Mouse (Mus musculus): ENCODE measurements around the gene Homer1. TPM values are rescaled to one million over a fixed set of nuclear protein-coding genes. Genes with fewer than 3 reads are reported as not detected.

Gene Homer1
- polyA plus RNA-seq, 1 experiment = not detected

- Histone ChIP-seq H3K4me1 (ENCODE audit: control insufficient read depth, insufficient read depth, low read length) (no peaks in the 10 kb centered on the region), H3K27ac (ENCODE audit: insufficient read depth, low read depth, low read length) (no peak overlapping the region), H3K4me3 (ENCODE audit: insufficient read depth, low read depth, low read length) (no peak overlapping the region)
- 18% methylated on average over 1 of the region's 1 CpGs for WGBS
- no peak for TF ChIP-seq CTCF (IDR thresholded peaks at IDR 0.05; ENCODE audit: insufficient read depth, low read depth, low read length)
- TF ChIP-seq POLR2A (IDR thresholded peaks at IDR 0.05; ENCODE audit: insufficient read depth, low read depth, low read length) = no peak
These were observed 81.9 kb downstream of the Homer1 start for GRCm38 (mm10) chr13:93381301-93381700.

DNA sequence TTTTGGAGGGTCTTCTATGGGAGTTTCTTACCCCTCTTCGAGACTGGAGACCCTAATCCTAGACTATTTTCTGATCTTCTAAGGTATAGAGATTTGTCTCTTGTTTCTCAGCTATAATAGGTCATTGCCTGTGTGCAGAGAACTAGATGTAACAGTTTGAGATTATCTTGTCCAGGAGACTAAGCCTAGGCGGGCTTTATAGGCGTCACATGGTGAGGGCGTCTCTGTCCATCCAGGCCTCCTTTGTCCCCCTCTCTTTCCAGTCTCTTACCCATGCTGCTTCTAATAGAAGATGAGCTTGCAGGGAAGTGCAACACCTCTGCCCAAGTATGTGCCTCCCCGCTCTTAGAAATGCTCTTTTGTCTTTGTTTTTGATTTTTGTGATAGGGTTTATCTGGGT lies 83.7 kb downstream of the Homer1 start:
- H3K4me3 ChIP-seq (ENCODE audit: insufficient read depth, low read depth, low read length) = no peak overlapping the region
- no peaks in the 10 kb centered on the region for H3K4me1 ChIP-seq (ENCODE audit: control insufficient read depth, insufficient read depth, low read length)
- TF ChIP-seq CTCF (IDR thresholded peaks at IDR 0.05; ENCODE audit: insufficient read depth, low read depth, low read length) (no peak), POLR2A (IDR thresholded peaks at IDR 0.05; ENCODE audit: insufficient read depth, low read depth, low read length) (no peak)
- 98% methylated on average over 5 of the region's 5 CpGs for WGBS
- no peak overlapping the region for H3K27ac ChIP-seq (ENCODE audit: insufficient read depth, low read depth, low read length)

DNA sequence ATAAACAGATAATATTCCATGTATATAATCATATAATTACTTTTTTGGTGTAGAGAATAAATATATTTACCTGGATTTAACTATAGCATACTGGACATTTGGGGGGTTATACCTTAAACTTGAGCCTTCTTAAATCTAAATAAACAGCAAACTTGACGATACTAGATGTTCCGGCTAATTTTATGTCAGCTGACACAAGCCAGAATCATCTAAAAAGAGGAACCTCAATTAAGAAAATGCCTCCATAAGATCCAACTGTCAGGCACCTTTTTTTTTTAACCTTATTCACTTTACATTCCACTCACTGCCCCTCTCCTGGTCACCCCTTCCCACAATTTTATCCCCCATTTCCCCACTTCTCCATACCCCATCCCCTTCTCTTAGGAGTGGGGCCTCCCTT lies 84.2 kb downstream of the Homer1 start:
- WGBS = 91% methylated on average over 2 of the region's 2 CpGs
- no peak for TF ChIP-seq CTCF (IDR thresholded peaks at IDR 0.05; ENCODE audit: insufficient read depth, low read depth, low read length)
- no peak for TF ChIP-seq POLR2A (IDR thresholded peaks at IDR 0.05; ENCODE audit: insufficient read depth, low read depth, low read length)

GRCm38 (mm10) chr13:93384481-93384880 lies 85.0 kb downstream of the Homer1 start:
- WGBS = 86% methylated on average over 1 of the region's 1 CpGs
- Histone ChIP-seq H3K4me1 (ENCODE audit: control insufficient read depth, insufficient read depth, low read length) (no peaks in the 10 kb centered on the region), H3K4me3 (ENCODE audit: insufficient read depth, low read depth, low read length) (no peak overlapping the region), H3K27ac (ENCODE audit: insufficient read depth, low read depth, low read length) (no peak overlapping the region)
- no peak for TF ChIP-seq POLR2A (IDR thresholded peaks at IDR 0.05; ENCODE audit: insufficient read depth, low read depth, low read length)
- no peak for TF ChIP-seq CTCF (IDR thresholded peaks at IDR 0.05; ENCODE audit: insufficient read depth, low read depth, low read length)

More for the DNA sequence above, 84.2 kb downstream of the Homer1 start:
- Histone ChIP-seq H3K4me3 (ENCODE audit: insufficient read depth, low read depth, low read length) (no peak overlapping the region), H3K4me1 (ENCODE audit: control insufficient read depth, insufficient read depth, low read length) (no peaks in the 10 kb centered on the region), H3K27ac (ENCODE audit: insufficient read depth, low read depth, low read length) (no peak overlapping the region)

DNA sequence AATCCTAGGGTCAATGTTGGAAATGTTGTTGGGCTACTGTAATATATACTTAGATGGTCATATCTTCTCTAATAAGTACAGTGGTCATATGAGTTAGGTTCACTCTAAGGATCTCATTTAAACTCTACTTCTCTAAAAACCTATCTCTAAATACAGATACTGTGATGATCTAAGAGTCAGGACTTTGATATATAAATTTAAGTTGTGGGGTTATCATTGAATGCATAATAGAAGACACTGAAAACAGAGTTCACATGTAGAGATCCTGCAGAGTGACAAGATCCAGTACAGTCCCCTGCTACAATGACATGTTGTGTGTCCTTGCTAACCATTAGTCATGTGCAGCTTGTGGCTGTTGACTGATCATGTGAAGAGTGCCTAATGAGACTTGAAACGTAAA lies 85.7 kb downstream of the Homer1 start:
- H3K27ac ChIP-seq (ENCODE audit: insufficient read depth, low read depth, low read length) = no peak overlapping the region
- H3K4me1 ChIP-seq (ENCODE audit: control insufficient read depth, insufficient read depth, low read length) = no peaks in the 10 kb centered on the region
- no peak overlapping the region for H3K4me3 ChIP-seq (ENCODE audit: insufficient read depth, low read depth, low read length)
- 61% methylated on average over 1 of the region's 1 CpGs for WGBS
- TF ChIP-seq POLR2A (IDR thresholded peaks at IDR 0.05; ENCODE audit: insufficient read depth, low read depth, low read length) = no peak
- no peak for TF ChIP-seq CTCF (IDR thresholded peaks at IDR 0.05; ENCODE audit: insufficient read depth, low read depth, low read length)

GRCm38 (mm10) chr13:93387440-93387839 lies 88.0 kb downstream of the Homer1 start:
- Histone ChIP-seq H3K4me1 (ENCODE audit: control insufficient read depth, insufficient read depth, low read length) (no peaks in the 10 kb centered on the region), H3K4me3 (ENCODE audit: insufficient read depth, low read depth, low read length) (no peak overlapping the region), H3K27ac (ENCODE audit: insufficient read depth, low read depth, low read length) (no peak overlapping the region)
- 74% methylated on average over 5 of the region's 5 CpGs for WGBS
- TF ChIP-seq CTCF (IDR thresholded peaks at IDR 0.05; ENCODE audit: insufficient read depth, low read depth, low read length) (no peak), POLR2A (IDR thresholded peaks at IDR 0.05; ENCODE audit: insufficient read depth, low read depth, low read length) (no peak)

DNA sequence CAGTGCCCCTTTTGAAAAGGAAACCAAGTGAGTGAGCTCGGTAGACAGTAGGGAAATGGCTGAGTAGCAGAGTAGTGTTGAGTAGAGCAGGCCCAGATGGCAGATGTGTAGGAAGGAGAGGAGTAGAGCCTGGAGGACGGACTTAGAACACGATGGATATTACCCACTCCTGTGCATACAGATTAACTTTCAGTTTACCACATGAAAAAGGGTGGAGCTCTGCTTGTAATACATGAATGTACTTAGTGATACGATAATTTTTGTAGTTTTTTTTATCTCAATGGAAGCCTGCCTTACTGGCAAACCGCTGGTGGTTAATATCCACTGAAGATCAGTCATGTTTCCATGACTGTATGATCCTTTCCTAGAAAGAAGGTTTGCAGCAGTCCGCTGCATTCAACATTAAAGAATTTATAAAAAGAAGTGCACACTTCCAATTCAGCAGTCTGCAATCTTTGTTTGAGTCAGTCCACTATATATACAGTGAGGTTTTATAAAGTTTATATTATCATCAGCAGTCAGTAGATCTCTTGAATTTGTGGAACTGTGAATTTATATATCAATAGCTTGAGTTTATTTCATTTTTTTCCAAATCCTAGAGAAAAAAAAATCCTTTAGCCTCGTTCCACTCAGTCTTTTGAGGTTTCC lies 89.3 kb downstream of the Homer1 start:
- H3K27ac ChIP-seq (ENCODE audit: insufficient read depth, low read depth, low read length) = no peak overlapping the region
- H3K4me3 ChIP-seq (ENCODE audit: insufficient read depth, low read depth, low read length) = no peak overlapping the region
- 68% methylated on average over 7 of the region's 7 CpGs for WGBS
- H3K4me1 ChIP-seq (ENCODE audit: control insufficient read depth, insufficient read depth, low read length) = no peaks in the 10 kb centered on the region
- TF ChIP-seq POLR2A (IDR thresholded peaks at IDR 0.05; ENCODE audit: insufficient read depth, low read depth, low read length) = no peak
- TF ChIP-seq CTCF (IDR thresholded peaks at IDR 0.05; ENCODE audit: insufficient read depth, low read depth, low read length) = no peak

DNA sequence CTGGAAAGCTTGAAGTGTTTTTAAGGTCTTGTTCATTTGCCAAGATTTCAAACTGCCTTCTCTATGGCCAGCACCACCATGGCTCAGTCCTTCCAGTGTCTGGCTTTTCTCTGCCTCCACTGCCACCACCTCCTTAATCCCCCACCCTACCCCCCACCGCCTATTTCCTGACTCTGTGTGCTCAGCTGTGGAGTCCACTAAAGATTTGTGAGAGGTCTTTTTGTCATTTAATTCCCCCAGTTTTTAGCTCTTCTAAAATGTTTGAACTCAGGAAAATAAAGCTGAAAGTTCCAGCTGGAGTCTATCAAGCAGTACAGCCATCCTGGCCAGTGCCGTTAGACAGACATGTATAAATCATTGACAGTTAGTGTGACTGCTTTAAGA lies 89.8 kb downstream of the Homer1 start:
- Histone ChIP-seq H3K4me1 (ENCODE audit: control insufficient read depth, insufficient read depth, low read length) (no peaks in the 10 kb centered on the region), H3K27ac (ENCODE audit: insufficient read depth, low read depth, low read length) (no peak overlapping the region), H3K4me3 (ENCODE audit: insufficient read depth, low read depth, low read length) (no peak overlapping the region)
- 43% methylated on average over 2 of the region's 2 CpGs for whole genome bisulfite sequencing
- TF ChIP-seq CTCF (IDR thresholded peaks at IDR 0.05; ENCODE audit: insufficient read depth, low read depth, low read length) (no peak), POLR2A (IDR thresholded peaks at IDR 0.05; ENCODE audit: insufficient read depth, low read depth, low read length) (no peak)

DNA sequence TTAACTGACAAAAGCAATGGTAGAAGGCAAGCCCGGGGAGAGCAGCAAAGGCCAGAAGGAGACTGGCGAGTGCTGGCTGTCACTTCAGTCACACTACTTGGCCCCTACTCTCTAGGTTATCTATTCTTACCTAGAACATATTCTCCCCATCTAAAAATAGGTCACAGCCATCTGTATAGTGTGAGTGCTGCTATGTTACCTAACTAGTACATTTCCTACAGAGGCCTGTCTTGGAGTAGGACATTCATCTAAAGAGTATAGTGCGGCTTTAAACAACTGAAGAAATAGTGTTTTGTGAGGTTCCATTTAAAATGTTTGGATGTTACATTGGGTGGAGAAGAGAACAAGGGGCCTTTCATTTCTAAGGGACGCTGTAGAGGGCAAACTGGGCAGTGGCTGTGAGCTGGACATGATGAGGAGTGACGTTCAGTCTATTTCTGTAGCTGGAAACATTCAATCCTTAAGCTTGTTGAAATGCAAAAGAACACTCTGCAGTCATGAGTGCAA lies 100.3 kb downstream of the Homer1 start:
- 52% methylated on average over 5 of the region's 5 CpGs for WGBS
- Histone ChIP-seq H3K4me1 (ENCODE audit: control insufficient read depth, insufficient read depth, low read length) (0 out of 2 replicates have a peak, but pooled peaks cover 2% of the 10 kb centered on the region), H3K27ac (ENCODE audit: insufficient read depth, low read depth, low read length) (no peak overlapping the region), H3K4me3 (ENCODE audit: insufficient read depth, low read depth, low read length) (no peak overlapping the region)
- TF ChIP-seq CTCF (IDR thresholded peaks at IDR 0.05; ENCODE audit: insufficient read depth, low read depth, low read length) (no peak), POLR2A (IDR thresholded peaks at IDR 0.05; ENCODE audit: insufficient read depth, low read depth, low read length) (no peak)
